Comparison of ENCODE assay signal across 7 mouse cellular contexts in the genomic region with DNA sequence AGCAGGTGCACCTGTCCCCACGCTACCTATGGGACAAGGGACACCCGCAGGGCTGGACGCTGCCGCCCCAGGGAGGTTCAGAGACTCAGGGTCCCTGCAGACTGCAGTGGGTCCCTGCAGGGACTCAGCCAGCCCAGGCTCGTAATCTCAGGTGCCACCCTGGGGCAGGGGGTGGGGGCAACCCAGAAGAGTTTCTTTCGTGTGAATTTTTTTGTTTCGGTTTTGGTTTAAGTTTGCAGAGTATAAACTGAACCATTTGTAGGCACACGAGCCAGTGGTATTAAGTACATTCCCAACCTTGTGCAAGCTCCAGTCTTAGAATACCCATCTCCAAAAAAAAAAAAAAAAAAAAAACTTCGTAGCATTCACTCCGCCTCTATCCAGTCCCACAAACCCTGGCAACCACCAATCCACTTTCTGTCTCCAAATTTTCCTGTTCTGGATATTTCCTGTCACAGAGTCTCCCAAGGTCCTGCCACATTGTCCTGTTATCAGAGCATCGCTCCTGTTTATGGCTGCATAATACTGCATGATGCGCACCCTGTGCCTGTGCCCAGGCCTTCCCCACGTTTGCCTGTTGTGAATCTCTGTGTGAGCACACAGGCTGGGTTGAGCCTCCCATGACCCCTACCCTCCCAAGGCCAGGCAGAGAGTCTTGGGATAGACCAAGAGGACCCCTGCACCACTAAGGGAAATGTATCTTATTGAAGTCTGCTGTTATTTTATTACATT. TPM values are rescaled to one million over a fixed set of nuclear protein-coding genes. Genes with fewer than 3 reads are reported as not detected.
DNase-seq lines count a peak whose midpoint lies in the region; ATAC-seq and TF ChIP-seq lines count a peak whose summit lies in the region.

No protein-coding gene starts in this region.

- H3K36me3 ChIP-seq in testis, adult 2 months (ENCODE audit: control insufficient read depth, insufficient read depth, low read length), result no peaks in the 10 kb centered on the region
- no peaks in the 10 kb centered on the region for H3K36me3 ChIP-seq in forebrain, embryonic 14.5 days (ENCODE audit: control insufficient read depth, insufficient read depth, low read length)
- no peaks in the 10 kb centered on the region for H3K36me3 ChIP-seq in liver, embryonic 12.5 days
- no peaks in the 10 kb centered on the region for H3K36me3 ChIP-seq in stomach, embryonic 16.5 days (ENCODE audit: control insufficient read depth, insufficient read depth, low read length)

- H3K9me3 ChIP-seq in forebrain, embryonic 14.5 days (replicated peaks; ENCODE audit: control insufficient read depth, low read length), result no peaks in the 10 kb centered on the region
- H3K9me3 ChIP-seq in liver, embryonic 12.5 days (replicated peaks), result no peaks in the 10 kb centered on the region
- H3K9me3 ChIP-seq in stomach, embryonic 16.5 days (replicated peaks; ENCODE audit: control insufficient read depth, low read length), result no peaks in the 10 kb centered on the region

- intact Hi-C loops in left cerebral cortex, postnatal 25 days (cut with DNase I), result no loop called here
- intact Hi-C loops in left cerebral cortex, postnatal 4 days (cut with DNase I), result no loop called here

- no peak for ATAC-seq in forebrain, embryonic 14.5 days
- ATAC-seq in liver, embryonic 12.5 days, result no peak
- ATAC-seq in stomach, embryonic 16.5 days (ENCODE audit: insufficient read depth, low FRiP score), result peak; percentile 2; the same call in 1 of the 2 replicates

- H3K4me1 ChIP-seq in testis, adult 2 months (ENCODE audit: control insufficient read depth, insufficient read depth, low read length), result peaks cover 8% of the 10 kb centered on the region
- H3K4me1 ChIP-seq in forebrain, embryonic 14.5 days (ENCODE audit: control insufficient read depth, insufficient read depth, low read length), result peaks cover 2% of the 10 kb centered on the region; the same call in 1 of the 2 replicates
- H3K4me1 ChIP-seq in liver, embryonic 12.5 days, result peaks cover 18% of the 10 kb centered on the region
- H3K4me1 ChIP-seq in stomach, embryonic 16.5 days (ENCODE audit: control insufficient read depth, insufficient read depth, low read length), result peaks cover 8% of the 10 kb centered on the region

- TF ChIP-seq CTCF in testis, adult 2 months (IDR thresholded peaks at IDR 0.05; ENCODE audit: control insufficient read depth, insufficient read depth, insufficient replicate concordance, low read depth, low read length), result no peak

- DNase-seq in testis, postnatal 10 days (ENCODE audit: low spot score), result no peak
- no peak for DNase-seq in forebrain, embryonic 14.5 days (ENCODE audit: low spot score)
- DNase-seq in left cerebral cortex, postnatal 25 days (ENCODE audit: low spot score in 2 of 2), result no peak
- no peak for DNase-seq in left cerebral cortex, postnatal 4 days

- H3K4me2 ChIP-seq in forebrain, embryonic 14.5 days (ENCODE audit: low read length), result 0 out of 2 replicates have a peak overlapping the region, but pooled peaks have one; percentile 18
- H3K4me2 ChIP-seq in liver, embryonic 12.5 days, result peak overlapping the region; percentile 63
- H3K4me2 ChIP-seq in stomach, embryonic 16.5 days (ENCODE audit: low read depth, low read length), result peak overlapping the region; percentile 60

- H3K9ac ChIP-seq in forebrain, embryonic 14.5 days (ENCODE audit: low read length), result peak overlapping the region; percentile 32; the same call in 1 of the 2 replicates
- H3K9ac ChIP-seq in liver, embryonic 12.5 days, result 0 out of 2 replicates have a peak overlapping the region, but pooled peaks have one; percentile 6
- H3K9ac ChIP-seq in stomach, embryonic 16.5 days (ENCODE audit: low read length), result peak overlapping the region; percentile 58

- peak overlapping the region; percentile 15; the same call in 1 of the 2 replicates for H3K4me3 ChIP-seq in testis, adult 2 months (ENCODE audit: control insufficient read depth, low read depth, low read length)
- H3K4me3 ChIP-seq in forebrain, embryonic 14.5 days (ENCODE audit: low read depth, low read length), result no peak overlapping the region
- H3K4me3 ChIP-seq in liver, embryonic 12.5 days, result peak overlapping the region; percentile 35
- peak overlapping the region; percentile 43 for H3K4me3 ChIP-seq in stomach, embryonic 16.5 days (replicated peaks; ENCODE audit: low read length)

- no peak for TF ChIP-seq POLR2A in testis, adult 2 months (IDR thresholded peaks at IDR 0.05; ENCODE audit: control insufficient read depth, low read depth, low read length)

- H3K27ac ChIP-seq in testis, adult 2 months (ENCODE audit: control insufficient read depth, insufficient read depth, low read depth, low read length), result no peak overlapping the region
- H3K27ac ChIP-seq in forebrain, embryonic 14.5 days (ENCODE audit: low read depth, low read length), result no peak overlapping the region
- H3K27ac ChIP-seq in liver, embryonic 12.5 days, result no peak overlapping the region
- peak overlapping the region; percentile 46; the same call in 1 of the 2 replicates for H3K27ac ChIP-seq in stomach, embryonic 16.5 days (ENCODE audit: low read length)

- WGBS in forebrain, embryonic 14.5 days, result 27% methylated on average over 13 of the region's 13 CpGs
- WGBS in liver, embryonic 12.5 days (ENCODE audit: insufficient replicate concordance), result 30% methylated on average over 13 of the region's 13 CpGs
- WGBS in stomach, embryonic 16.5 days, result 29% methylated on average over 13 of the region's 13 CpGs

- H3K27me3 ChIP-seq in testis, adult 2 months (ENCODE audit: control insufficient read depth, insufficient read depth, low read length), result no peaks in the 10 kb centered on the region
- peaks cover 25% of the 10 kb centered on the region for H3K27me3 ChIP-seq in forebrain, embryonic 14.5 days (replicated peaks; ENCODE audit: control insufficient read depth, insufficient read depth, low read length)
- H3K27me3 ChIP-seq in liver, embryonic 12.5 days (replicated peaks), result peaks cover 80% of the 10 kb centered on the region
- H3K27me3 ChIP-seq in stomach, embryonic 16.5 days (ENCODE audit: control insufficient read depth, insufficient read depth, low read length), result peaks cover 3% of the 10 kb centered on the region; the same call in 1 of the 2 replicates

RNA-seq across cellular contexts. Expression of a gene that starts 28.6 kb away (rescaled TPM):
- 1.0 and 1.6 TPM in 2 replicates for polyA plus RNA-seq in testis, adult 2 months (2012; rRNA removed)
- 15.3 and 20.8 TPM in 2 replicates for polyA plus RNA-seq in forebrain, embryonic 14.5 days (2014; fragmentation: Nextera tagmentation; extraction: Ambion mirVana)
- 0.80 and 0.81 TPM in 2 replicates for polyA plus RNA-seq in liver, embryonic 12.5 days (2016; fragmentation: Nextera tagmentation; extraction: Ambion mirVana)
- polyA plus RNA-seq in stomach, embryonic 16.5 days (2015; fragmentation: Nextera tagmentation; extraction: Ambion mirVana), result 5.2 and 6.1 TPM in 2 replicates
- 100 to 1,000 TPM in 1 of 2 experiments, 10 to 100 TPM in 1; 83.8 to 196 TPM for total RNA-seq in left cerebral cortex, postnatal 25 days (2021)
- 100 to 1,000 TPM in 1 of 2 experiments, 10 to 100 TPM in 1; 96.7 to 106 TPM for total RNA-seq in left cerebral cortex, postnatal 4 days (2021)

RNA-seq across cellular contexts. Expression of a gene that starts 39.3 kb away (rescaled TPM):
- 0.95 and 1.4 TPM in 2 replicates for polyA plus RNA-seq in testis, adult 2 months (2012; rRNA removed)
- polyA plus RNA-seq in forebrain, embryonic 14.5 days (2014; fragmentation: Nextera tagmentation; extraction: Ambion mirVana), result 19.0 and 21.0 TPM in 2 replicates
- polyA plus RNA-seq in liver, embryonic 12.5 days (2016; fragmentation: Nextera tagmentation; extraction: Ambion mirVana), result not detected in 2 replicates
- 0.49 and 0.57 TPM in 2 replicates for polyA plus RNA-seq in stomach, embryonic 16.5 days (2015; fragmentation: Nextera tagmentation; extraction: Ambion mirVana)
- total RNA-seq in left cerebral cortex, postnatal 25 days (2021), result 100 to 1,000 TPM; 108 to 110 TPM
- total RNA-seq in left cerebral cortex, postnatal 4 days (2021), result 100 to 1,000 TPM; 104 to 111 TPM

RNA-seq across cellular contexts. Expression of a gene that starts 51.1 kb away (rescaled TPM):
- 39.6 and 46.3 TPM in 2 replicates for polyA plus RNA-seq in testis, adult 2 months (2012; rRNA removed)
- polyA plus RNA-seq in forebrain, embryonic 14.5 days (2014; fragmentation: Nextera tagmentation; extraction: Ambion mirVana), result 20.7 and 26.9 TPM in 2 replicates
- 7.1 and 7.9 TPM in 2 replicates for polyA plus RNA-seq in liver, embryonic 12.5 days (2016; fragmentation: Nextera tagmentation; extraction: Ambion mirVana)
- 18.2 and 20.9 TPM in 2 replicates for polyA plus RNA-seq in stomach, embryonic 16.5 days (2015; fragmentation: Nextera tagmentation; extraction: Ambion mirVana)
- total RNA-seq in left cerebral cortex, postnatal 25 days (2021), result 10 to 100 TPM; 67.2 to 69.3 TPM
- total RNA-seq in left cerebral cortex, postnatal 4 days (2021), result 10 to 100 TPM; 57.8 to 59.8 TPM

RNA-seq across cellular contexts. Expression of a gene that starts 56.3 kb away (rescaled TPM):
- polyA plus RNA-seq in testis, adult 2 months (2012; rRNA removed), result 7.8 and 9.1 TPM in 2 replicates
- polyA plus RNA-seq in forebrain, embryonic 14.5 days (2014; fragmentation: Nextera tagmentation; extraction: Ambion mirVana), result 5.2 and 6.2 TPM in 2 replicates
- polyA plus RNA-seq in liver, embryonic 12.5 days (2016; fragmentation: Nextera tagmentation; extraction: Ambion mirVana), result 1.6 and 2.0 TPM in 2 replicates
- 34.8 and 40.9 TPM in 2 replicates for polyA plus RNA-seq in stomach, embryonic 16.5 days (2015; fragmentation: Nextera tagmentation; extraction: Ambion mirVana)
- total RNA-seq in left cerebral cortex, postnatal 25 days (2021), result 10 to 100 TPM; 16.4 to 19.0 TPM
- 1 to 10 TPM; 5.3 to 6.2 TPM for total RNA-seq in left cerebral cortex, postnatal 4 days (2021)

Comparison
In these comparisons a context has a peak if more than half of its experiments do, and no peak if none do; other contexts are left out.
1. H3K9ac ChIP-seq: peak in every context shown above with its lines; median percentile 58 in stomach, embryonic 16.5 days; 32 in forebrain, embryonic 14.5 days; 6 in liver, embryonic 12.5 days.